Mouse (Mus musculus) ES-E14 (cell line): ENCODE data around the gene Pdlim1.

ENCODE experiments used
- CHD2 ChIP-seq: IDR thresholded peaks from 2 replicates; pipeline ENCODE4 v1.6.1; 2014; ENCODE audit warnings: mild to moderate bottlenecking, low read depth, low read length, inconsistent platforms
- MAFK ChIP-seq: IDR thresholded peaks from 2 replicates; pipeline ENCODE4 v1.6.1; 2014; ENCODE audit warnings: mild to moderate bottlenecking, low read depth, low read length, inconsistent platforms; ENCODE audit not compliant: insufficient read depth
- ZC3H11A ChIP-seq: IDR thresholded peaks from 2 replicates; pipeline ENCODE4 v1.6.1; 2012; ENCODE audit warnings: low read depth, mild to moderate bottlenecking, inconsistent platforms, low read length, borderline replicate concordance
- ZNF384 ChIP-seq: IDR thresholded peaks from 2 replicates; pipeline ENCODE4 v1.6.1; 2012; ENCODE audit warnings: low read depth, low read length, inconsistent platforms

GRCm38 (mm10) chr19:40275401-40276188 lies 4.0 kb upstream of the Pdlim1 start:
- TF ChIP-seq CHD2 (no peak), MAFK (no peak), ZC3H11A (no peak), ZNF384 (no peak)
